Mouse (Mus musculus): ENCODE results near the gene Gm20388. TPM values are rescaled to one million over a fixed set of nuclear protein-coding genes. Genes with fewer than 3 reads are reported as not detected.

Gm20388 gene
- polyA plus RNA-seq, 1 experiment from 2014 or later = not detected

DNA sequence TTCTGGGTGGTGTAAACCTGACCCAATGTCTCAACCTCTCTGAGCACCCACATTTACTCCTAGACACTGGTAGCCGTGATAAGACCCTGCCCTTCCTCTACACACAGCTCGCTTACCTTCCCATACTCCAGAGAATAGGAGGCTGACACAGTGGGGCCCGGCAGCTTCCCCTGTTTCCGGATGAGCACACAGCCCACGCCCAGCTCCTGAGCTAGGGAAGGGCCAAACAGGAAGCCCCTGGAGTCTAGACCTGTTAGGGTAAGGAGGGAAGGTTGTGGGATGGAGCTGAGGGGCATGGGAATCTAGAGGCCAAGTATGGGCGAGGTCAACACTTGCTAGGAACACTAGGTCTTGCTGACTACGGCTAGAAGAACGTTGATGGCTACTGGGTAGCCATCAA lies 2664.6 kb downstream of the Gm20388 start:
- Histone ChIP-seq H3K4me1 (replicated peaks; ENCODE audit: control insufficient read depth, insufficient read depth, low read length) (peaks cover 13% of the 10 kb centered on the region; the same call in 1 of the 2 replicates), H3K27me3 (replicated peaks; ENCODE audit: control insufficient read depth, insufficient read depth, low read length) (no peaks in the 10 kb centered on the region), H3K9me3 (ENCODE audit: control insufficient read depth) (no peaks in the 10 kb centered on the region), H3K9ac (ENCODE audit: low read depth, low read length) (peak overlapping the region; percentile 76; the same call in 1 of the 2 replicates), H3K27ac (ENCODE audit: low read depth, low read length) (peak overlapping the region; percentile 88), H3K4me2 (replicated peaks; ENCODE audit: low read depth) (peak overlapping the region; percentile 86), H3K4me3 (ENCODE audit: low read depth, low read length) (peak overlapping the region; percentile 66), H3K36me3 (ENCODE audit: control insufficient read depth, insufficient read depth) (peaks cover 33% of the 10 kb centered on the region)
- TF ChIP-seq CTCF (IDR thresholded peaks at IDR 0.05; ENCODE audit: low read depth) = no peak
- ATAC-seq = 0 out of 2 replicates have a peak, but pooled peaks have one; percentile 3
- 37% methylated on average over 8 of the region's 8 CpGs for WGBS

DNA sequence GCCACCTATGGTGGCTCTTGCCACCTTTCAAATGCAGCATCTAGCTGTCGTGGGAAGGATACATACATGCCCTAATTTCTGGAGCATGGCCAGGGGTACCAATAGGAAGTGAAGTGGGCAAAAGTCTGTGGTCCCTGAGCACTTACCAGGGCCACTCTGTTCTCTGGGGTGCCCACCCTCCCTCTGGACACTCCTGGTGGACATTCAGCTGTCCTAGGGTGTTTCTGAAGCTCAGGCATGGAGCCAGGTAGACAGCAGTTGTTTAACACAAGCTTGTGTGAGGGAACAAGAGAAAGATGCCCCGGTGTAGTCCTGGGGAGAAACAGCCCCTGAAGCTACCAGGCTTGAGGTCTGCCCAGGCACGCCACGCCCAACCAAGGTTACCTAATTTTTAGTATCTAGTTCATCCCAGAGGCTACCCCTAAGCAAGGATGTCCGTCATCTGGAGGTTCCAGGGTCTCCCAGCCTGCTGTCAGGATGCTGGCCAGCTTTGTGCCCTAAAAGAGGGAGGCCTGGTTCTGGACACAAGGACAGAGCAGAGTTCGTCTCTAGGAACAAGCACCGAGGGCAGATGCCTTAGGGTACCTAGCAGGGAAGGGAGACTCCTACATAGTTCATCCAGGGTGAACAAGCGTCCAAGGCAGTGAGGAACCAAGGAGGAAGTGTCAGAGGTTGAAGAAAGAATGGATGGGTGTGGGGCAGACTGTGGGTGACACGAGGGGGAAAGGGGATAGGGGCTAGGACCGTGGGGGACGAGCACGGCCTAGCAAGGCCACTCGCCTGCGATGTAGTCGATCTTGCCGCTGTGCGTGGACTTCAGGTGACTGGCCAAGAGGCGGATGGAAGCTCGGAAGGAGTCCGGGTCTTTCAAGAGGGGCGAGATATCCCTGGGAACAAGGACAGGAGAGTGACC lies 2665.3 kb downstream of the Gm20388 start:
- ATAC-seq = no peak
- H3K27ac ChIP-seq (ENCODE audit: low read depth, low read length) = peak overlapping the region; percentile 88

DNA sequence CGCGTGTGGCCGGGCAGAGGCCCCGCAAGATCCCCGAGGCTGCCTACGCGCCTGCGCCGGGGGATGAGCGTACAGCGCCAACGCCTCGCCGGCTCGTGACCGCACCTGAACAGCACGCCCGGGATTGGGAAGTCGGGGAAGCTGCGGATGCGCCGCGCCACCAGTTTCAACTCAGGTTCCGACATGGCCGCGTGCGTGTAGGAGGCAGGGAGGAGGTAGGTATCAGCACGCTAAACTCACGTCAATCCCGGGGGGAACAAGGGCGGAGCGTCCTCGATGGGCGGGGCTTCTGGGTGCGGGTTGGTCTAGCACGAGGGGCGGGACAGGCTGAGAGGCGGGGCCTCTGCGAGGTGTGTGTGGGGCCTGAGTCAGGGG lies 2666.0 kb downstream of the Gm20388 start, which contains the start of gene Aprt:
TSS of gene Aprt (minus strand) at position 262 of the 375 bp plus-strand sequence.
- peak within 1 kb of the TSS; percentile 86 for H3K4me2 ChIP-seq (replicated peaks; ENCODE audit: low read depth)
- WGBS = under 1% methylated on average over 39 of the region's 39 CpGs
- no peaks in the 10 kb centered on the region for H3K27me3 ChIP-seq (replicated peaks; ENCODE audit: control insufficient read depth, insufficient read depth, low read length)
- peak; percentile 71 for ATAC-seq
- H3K36me3 ChIP-seq (ENCODE audit: control insufficient read depth, insufficient read depth) = peaks cover 19% of the 10 kb centered on the region
- no peak for TF ChIP-seq CTCF (IDR thresholded peaks at IDR 0.05; ENCODE audit: low read depth)
- peaks cover 13% of the 10 kb centered on the region; the same call in 1 of the 2 replicates for H3K4me1 ChIP-seq (replicated peaks; ENCODE audit: control insufficient read depth, insufficient read depth, low read length)
- peak within 1 kb of the TSS; percentile 76 for H3K9ac ChIP-seq (ENCODE audit: low read depth, low read length)
- no peaks in the 10 kb centered on the region for H3K9me3 ChIP-seq (ENCODE audit: control insufficient read depth)
- H3K27ac ChIP-seq (ENCODE audit: low read depth, low read length) = peak within 1 kb of the TSS; percentile 88
- H3K4me3 ChIP-seq (ENCODE audit: low read depth, low read length) = peak within 1 kb of the TSS; percentile 66

More for the DNA sequence above, 2665.3 kb downstream of the Gm20388 start:
- H3K9me3 ChIP-seq (ENCODE audit: control insufficient read depth) = no peaks in the 10 kb centered on the region
- peak overlapping the region; percentile 86 for H3K4me2 ChIP-seq (replicated peaks; ENCODE audit: low read depth)
- H3K27me3 ChIP-seq (replicated peaks; ENCODE audit: control insufficient read depth, insufficient read depth, low read length) = no peaks in the 10 kb centered on the region
- TF ChIP-seq CTCF (IDR thresholded peaks at IDR 0.05; ENCODE audit: low read depth) = no peak
- peak overlapping the region; percentile 66 for H3K4me3 ChIP-seq (ENCODE audit: low read depth, low read length)
- 7% methylated on average over 21 of the region's 21 CpGs for WGBS
- H3K9ac ChIP-seq (ENCODE audit: low read depth, low read length) = peak overlapping the region; percentile 76
- peaks cover 26% of the 10 kb centered on the region for H3K36me3 ChIP-seq (ENCODE audit: control insufficient read depth, insufficient read depth)
- H3K4me1 ChIP-seq (replicated peaks; ENCODE audit: control insufficient read depth, insufficient read depth, low read length) = peaks cover 13% of the 10 kb centered on the region; the same call in 1 of the 2 replicates

DNA sequence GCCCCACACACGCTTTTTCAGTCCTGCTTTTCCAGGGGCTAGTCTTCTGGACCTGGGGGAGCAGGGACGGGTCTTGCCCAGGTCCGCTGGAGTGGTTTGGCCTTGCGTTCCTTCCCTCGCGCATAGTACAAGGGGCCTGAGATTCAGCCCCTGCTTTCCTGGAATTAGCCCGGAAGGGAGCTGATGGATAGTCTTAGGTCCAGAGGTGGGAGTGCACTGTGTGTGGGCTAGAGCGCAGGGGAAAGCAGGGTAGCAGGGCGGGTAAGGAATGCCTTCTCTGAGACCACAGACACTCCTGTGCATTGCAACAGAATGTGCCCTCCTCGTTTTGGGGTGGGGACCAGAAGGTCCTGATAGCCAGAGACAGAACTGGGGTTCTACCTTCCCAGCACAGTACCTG lies 2666.5 kb downstream of the Gm20388 start:
- H3K27me3 ChIP-seq (replicated peaks; ENCODE audit: control insufficient read depth, insufficient read depth, low read length) = no peaks in the 10 kb centered on the region
- H3K36me3 ChIP-seq (ENCODE audit: control insufficient read depth, insufficient read depth) = peaks cover 14% of the 10 kb centered on the region
- H3K4me2 ChIP-seq (replicated peaks; ENCODE audit: low read depth) = peak overlapping the region; percentile 86
- TF ChIP-seq CTCF (IDR thresholded peaks at IDR 0.05; ENCODE audit: low read depth) = no peak
- no peak overlapping the region for H3K27ac ChIP-seq (ENCODE audit: low read depth, low read length)
- WGBS = 37% methylated on average over 10 of the region's 10 CpGs
- no peak for ATAC-seq
- H3K4me3 ChIP-seq (ENCODE audit: low read depth, low read length) = peak overlapping the region; percentile 66
- no peaks in the 10 kb centered on the region for H3K9me3 ChIP-seq (ENCODE audit: control insufficient read depth)
- H3K4me1 ChIP-seq (replicated peaks; ENCODE audit: control insufficient read depth, insufficient read depth, low read length) = peaks cover 13% of the 10 kb centered on the region; the same call in 1 of the 2 replicates
- no peak overlapping the region; the same call in 1 of the 2 replicates for H3K9ac ChIP-seq (ENCODE audit: low read depth, low read length)

DNA sequence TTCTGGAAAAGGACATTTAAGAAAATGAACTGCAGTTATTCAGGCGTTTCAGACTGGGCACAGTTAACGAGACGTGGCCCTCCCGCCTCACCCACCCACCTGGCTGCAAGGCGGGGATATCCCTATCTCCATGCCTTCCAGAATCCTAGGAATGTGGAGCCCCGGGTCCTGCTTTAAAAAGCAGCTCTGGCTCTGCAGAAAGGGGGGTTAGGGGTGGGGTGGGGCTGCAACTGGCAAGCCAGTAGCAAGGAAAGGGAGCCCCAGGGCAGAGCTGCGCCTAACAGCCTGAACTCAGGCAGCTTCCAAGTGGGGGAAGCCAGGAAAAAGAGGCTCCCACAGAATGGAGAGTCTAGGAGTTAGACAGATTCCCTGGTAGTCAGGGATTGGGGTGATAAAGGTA lies 2668.6 kb downstream of the Gm20388 start:
- no peak overlapping the region for H3K27ac ChIP-seq (ENCODE audit: low read depth, low read length)
- 42% methylated on average over 7 of the region's 7 CpGs for WGBS
- H3K9ac ChIP-seq (ENCODE audit: low read depth, low read length) = no peak overlapping the region

DNA sequence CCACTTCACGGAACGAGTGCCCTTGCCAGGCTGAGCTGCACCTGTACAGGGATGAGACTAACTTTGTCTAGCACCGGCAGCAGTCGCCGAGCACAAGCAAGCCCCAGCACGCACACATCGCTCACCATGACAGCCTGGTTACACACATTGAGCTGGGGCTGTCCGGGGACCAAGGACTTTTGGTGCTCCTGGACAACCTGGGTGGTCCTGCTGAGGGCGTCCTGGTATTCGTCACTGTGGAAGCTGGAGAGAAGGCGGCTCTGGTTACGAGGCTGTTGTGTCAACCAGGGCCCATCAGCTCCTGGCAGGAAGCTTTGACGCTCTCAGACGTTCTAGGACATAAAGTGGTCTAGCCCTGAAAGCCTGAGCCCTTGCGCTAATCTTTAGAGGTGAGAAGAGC lies 2670.3 kb downstream of the Gm20388 start:
- WGBS = 61% methylated on average over 13 of the region's 15 CpGs
- Histone ChIP-seq H3K36me3 (ENCODE audit: control insufficient read depth, insufficient read depth) (no peaks in the 10 kb centered on the region), H3K4me3 (ENCODE audit: low read depth, low read length) (no peak overlapping the region), H3K9ac (ENCODE audit: low read depth, low read length) (no peak overlapping the region), H3K9me3 (ENCODE audit: control insufficient read depth) (no peaks in the 10 kb centered on the region), H3K4me2 (replicated peaks; ENCODE audit: low read depth) (no peak overlapping the region), H3K4me1 (replicated peaks; ENCODE audit: control insufficient read depth, insufficient read depth, low read length) (peaks cover 7% of the 10 kb centered on the region; the same call in 1 of the 2 replicates), H3K27ac (ENCODE audit: low read depth, low read length) (no peak overlapping the region), H3K27me3 (replicated peaks; ENCODE audit: control insufficient read depth, insufficient read depth, low read length) (no peaks in the 10 kb centered on the region)
- ATAC-seq = no peak
- no peak for TF ChIP-seq CTCF (IDR thresholded peaks at IDR 0.05; ENCODE audit: low read depth)

More for the DNA sequence above, 2668.6 kb downstream of the Gm20388 start:
- ATAC-seq = no peak
- no peaks in the 10 kb centered on the region for H3K36me3 ChIP-seq (ENCODE audit: control insufficient read depth, insufficient read depth)
- H3K9me3 ChIP-seq (ENCODE audit: control insufficient read depth) = no peaks in the 10 kb centered on the region
- no peak overlapping the region for H3K4me3 ChIP-seq (ENCODE audit: low read depth, low read length)
- H3K4me1 ChIP-seq (replicated peaks; ENCODE audit: control insufficient read depth, insufficient read depth, low read length) = peaks cover 8% of the 10 kb centered on the region; the same call in 1 of the 2 replicates
- TF ChIP-seq CTCF (IDR thresholded peaks at IDR 0.05; ENCODE audit: low read depth) = no peak
- no peak overlapping the region for H3K4me2 ChIP-seq (replicated peaks; ENCODE audit: low read depth)
- no peaks in the 10 kb centered on the region for H3K27me3 ChIP-seq (replicated peaks; ENCODE audit: control insufficient read depth, insufficient read depth, low read length)
